Mouse (Mus musculus): Measurements from ENCODE around the gene Slc25a12. TPM values are rescaled to one million over a fixed set of nuclear protein-coding genes. Genes with fewer than 3 reads are reported as not detected.

Gene Slc25a12
- polyA plus RNA-seq, 1 experiment from 2014 or later = 85.2 TPM

GRCm38 (mm10) chr2:71354055-71354425, 13.5 kb downstream of the Slc25a12 start:
- H3K27me3 ChIP-seq (ENCODE audit: control insufficient read depth, insufficient read depth, low read length) = no peaks in the 10 kb centered on the region
- H3K9ac ChIP-seq (replicated peaks; ENCODE audit: low read length) = no peak overlapping the region
- H3K4me3 ChIP-seq (replicated peaks; ENCODE audit: low read depth, low read length) = no peak overlapping the region
- DNase-seq = no peak
- 0 out of 2 replicates have a peak, but pooled peaks cover 4% of the 10 kb centered on the region for H3K4me1 ChIP-seq (ENCODE audit: control insufficient read depth, insufficient read depth, low read length)
- H3K27ac ChIP-seq (replicated peaks; ENCODE audit: low read depth, low read length) = no peak overlapping the region
- ATAC-seq (ENCODE audit: low FRiP score, low TSS enrichment) = no peak
- H3K36me3 ChIP-seq (ENCODE audit: control insufficient read depth, insufficient read depth, low read length) = 0 out of 2 replicates have a peak, but pooled peaks cover 7% of the 10 kb centered on the region
- H3K4me2 ChIP-seq (ENCODE audit: low read length) = no peak overlapping the region
- no peaks in the 10 kb centered on the region for H3K9me3 ChIP-seq (ENCODE audit: control insufficient read depth, low read length)
- WGBS = 57% methylated on average over 5 of the region's 5 CpGs

- H3K27ac ChIP-seq (replicated peaks; ENCODE audit: low read depth, low read length) = no peak overlapping the region
- no peak for ATAC-seq (ENCODE audit: low FRiP score, low TSS enrichment)
- WGBS = 61% methylated on average over 10 of the region's 10 CpGs
- H3K9me3 ChIP-seq (ENCODE audit: control insufficient read depth, low read length) = no peaks in the 10 kb centered on the region
- H3K4me3 ChIP-seq (replicated peaks; ENCODE audit: low read depth, low read length) = no peak overlapping the region
- 0 out of 2 replicates have a peak, but pooled peaks cover 4% of the 10 kb centered on the region for H3K4me1 ChIP-seq (ENCODE audit: control insufficient read depth, insufficient read depth, low read length)
- H3K4me2 ChIP-seq (ENCODE audit: low read length) = no peak overlapping the region
- no peak overlapping the region for H3K9ac ChIP-seq (replicated peaks; ENCODE audit: low read length)
- 0 out of 2 replicates have a peak, but pooled peaks cover 5% of the 10 kb centered on the region for H3K36me3 ChIP-seq (ENCODE audit: control insufficient read depth, insufficient read depth, low read length)
- no peaks in the 10 kb centered on the region for H3K27me3 ChIP-seq (ENCODE audit: control insufficient read depth, insufficient read depth, low read length)
- DNase-seq = no peak
Observed at GRCm38 (mm10) chr2:71353306-71354054, 14.1 kb downstream of the Slc25a12 start.

- Histone ChIP-seq H3K4me3 (replicated peaks; ENCODE audit: low read depth, low read length) (no peak overlapping the region), H3K4me2 (ENCODE audit: low read length) (no peak overlapping the region), H3K9ac (replicated peaks; ENCODE audit: low read length) (no peak overlapping the region), H3K9me3 (ENCODE audit: control insufficient read depth, low read length) (no peaks in the 10 kb centered on the region), H3K27me3 (ENCODE audit: control insufficient read depth, insufficient read depth, low read length) (no peaks in the 10 kb centered on the region), H3K36me3 (ENCODE audit: control insufficient read depth, insufficient read depth, low read length) (no peaks in the 10 kb centered on the region), H3K27ac (replicated peaks; ENCODE audit: low read depth, low read length) (no peak overlapping the region), H3K4me1 (ENCODE audit: control insufficient read depth, insufficient read depth, low read length) (0 out of 2 replicates have a peak, but pooled peaks cover 4% of the 10 kb centered on the region)
- DNase-seq (no peak), ATAC-seq (ENCODE audit: low FRiP score, low TSS enrichment) (no peak)
- 92% methylated on average over 3 of the region's 3 CpGs for WGBS
Observed at GRCm38 (mm10) chr2:71351727-71351987, 15.9 kb downstream of the Slc25a12 start.

GRCm38 (mm10) chr2:71350904-71351726, 16.4 kb downstream of the Slc25a12 start:
- no peak for DNase-seq
- WGBS = 95% methylated on average over 11 of the region's 11 CpGs

GRCm38 (mm10) chr2:71350181-71350580, 17.4 kb downstream of the Slc25a12 start:
- Histone ChIP-seq H3K4me3 (replicated peaks; ENCODE audit: low read depth, low read length) (no peak overlapping the region), H3K36me3 (ENCODE audit: control insufficient read depth, insufficient read depth, low read length) (no peaks in the 10 kb centered on the region), H3K9me3 (ENCODE audit: control insufficient read depth, low read length) (no peaks in the 10 kb centered on the region), H3K4me1 (ENCODE audit: control insufficient read depth, insufficient read depth, low read length) (no peaks in the 10 kb centered on the region), H3K9ac (replicated peaks; ENCODE audit: low read length) (no peak overlapping the region), H3K4me2 (ENCODE audit: low read length) (no peak overlapping the region), H3K27me3 (ENCODE audit: control insufficient read depth, insufficient read depth, low read length) (no peaks in the 10 kb centered on the region), H3K27ac (replicated peaks; ENCODE audit: low read depth, low read length) (no peak overlapping the region)
- ATAC-seq (ENCODE audit: low FRiP score, low TSS enrichment) (no peak), DNase-seq (no peak)
- WGBS = 87% methylated on average over 7 of the region's 7 CpGs

More at GRCm38 (mm10) chr2:71350904-71351726, 16.4 kb downstream of the Slc25a12 start:
- Histone ChIP-seq H3K36me3 (ENCODE audit: control insufficient read depth, insufficient read depth, low read length) (no peaks in the 10 kb centered on the region), H3K27me3 (ENCODE audit: control insufficient read depth, insufficient read depth, low read length) (no peaks in the 10 kb centered on the region), H3K4me3 (replicated peaks; ENCODE audit: low read depth, low read length) (no peak overlapping the region), H3K9me3 (ENCODE audit: control insufficient read depth, low read length) (no peaks in the 10 kb centered on the region), H3K4me2 (ENCODE audit: low read length) (no peak overlapping the region), H3K9ac (replicated peaks; ENCODE audit: low read length) (no peak overlapping the region), H3K27ac (replicated peaks; ENCODE audit: low read depth, low read length) (no peak overlapping the region), H3K4me1 (ENCODE audit: control insufficient read depth, insufficient read depth, low read length) (0 out of 2 replicates have a peak, but pooled peaks cover 4% of the 10 kb centered on the region)
- ATAC-seq (ENCODE audit: low FRiP score, low TSS enrichment) = no peak

- H3K4me2 ChIP-seq (ENCODE audit: low read length) = no peak overlapping the region
- ATAC-seq (ENCODE audit: low FRiP score, low TSS enrichment) (no peak), DNase-seq (no peak)
- H3K9ac ChIP-seq (replicated peaks; ENCODE audit: low read length) = no peak overlapping the region
- H3K36me3 ChIP-seq (ENCODE audit: control insufficient read depth, insufficient read depth, low read length) = no peaks in the 10 kb centered on the region
- no peaks in the 10 kb centered on the region for H3K27me3 ChIP-seq (ENCODE audit: control insufficient read depth, insufficient read depth, low read length)
- no peaks in the 10 kb centered on the region for H3K9me3 ChIP-seq (ENCODE audit: control insufficient read depth, low read length)
- no peaks in the 10 kb centered on the region for H3K4me1 ChIP-seq (ENCODE audit: control insufficient read depth, insufficient read depth, low read length)
- H3K27ac ChIP-seq (replicated peaks; ENCODE audit: low read depth, low read length) = no peak overlapping the region
- no peak overlapping the region for H3K4me3 ChIP-seq (replicated peaks; ENCODE audit: low read depth, low read length)
- 88% methylated on average over 2 of the region's 2 CpGs for WGBS
Observed at GRCm38 (mm10) chr2:71349511-71349910, 18.0 kb downstream of the Slc25a12 start.

- DNase-seq (no peak), ATAC-seq (ENCODE audit: low FRiP score, low TSS enrichment) (no peak)
- H3K4me3 ChIP-seq (replicated peaks; ENCODE audit: low read depth, low read length) = no peak overlapping the region
- H3K9ac ChIP-seq (replicated peaks; ENCODE audit: low read length) = no peak overlapping the region
- 94% methylated on average over 20 of the region's 20 CpGs for WGBS
- no peaks in the 10 kb centered on the region for H3K9me3 ChIP-seq (ENCODE audit: control insufficient read depth, low read length)
- no peak overlapping the region for H3K4me2 ChIP-seq (ENCODE audit: low read length)
- H3K27ac ChIP-seq (replicated peaks; ENCODE audit: low read depth, low read length) = no peak overlapping the region
- H3K27me3 ChIP-seq (ENCODE audit: control insufficient read depth, insufficient read depth, low read length) = no peaks in the 10 kb centered on the region
- no peaks in the 10 kb centered on the region for H3K4me1 ChIP-seq (ENCODE audit: control insufficient read depth, insufficient read depth, low read length)
- H3K36me3 ChIP-seq (ENCODE audit: control insufficient read depth, insufficient read depth, low read length) = peaks cover 6% of the 10 kb centered on the region
Observed at GRCm38 (mm10) chr2:71347732-71348490, 19.6 kb downstream of the Slc25a12 start.

GRCm38 (mm10) chr2:71347160-71347559, 20.4 kb downstream of the Slc25a12 start:
- Histone ChIP-seq H3K27me3 (ENCODE audit: control insufficient read depth, insufficient read depth, low read length) (no peaks in the 10 kb centered on the region), H3K4me3 (replicated peaks; ENCODE audit: low read depth, low read length) (no peak overlapping the region), H3K4me2 (ENCODE audit: low read length) (no peak overlapping the region), H3K9me3 (ENCODE audit: control insufficient read depth, low read length) (no peaks in the 10 kb centered on the region), H3K9ac (replicated peaks; ENCODE audit: low read length) (no peak overlapping the region), H3K27ac (replicated peaks; ENCODE audit: low read depth, low read length) (no peak overlapping the region), H3K36me3 (ENCODE audit: control insufficient read depth, insufficient read depth, low read length) (peaks cover 11% of the 10 kb centered on the region), H3K4me1 (ENCODE audit: control insufficient read depth, insufficient read depth, low read length) (no peaks in the 10 kb centered on the region)
- no peak for ATAC-seq (ENCODE audit: low FRiP score, low TSS enrichment)
- 90% methylated on average over 10 of the region's 10 CpGs for WGBS
- no peak for DNase-seq

Data from midbrain, embryonic 14.5 days (tissue).